Mouse (Mus musculus) cerebellum, adult 9-11 months (tissue): ENCODE results near the gene Nr2f1.

Experiments used
- DNase-seq: peaks from one replicate; pipeline ENCODE4 v3.0.0; 2022

The Nr2f1 gene

GRCm38 (mm10) chr13:78178771-78179170, 20.8 kb downstream of the Nr2f1 start:
- no peak for DNase-seq

- no peak for DNase-seq
Measured at GRCm38 (mm10) chr13:78178021-78178420, 21.5 kb downstream of the Nr2f1 start.

GRCm38 (mm10) chr13:78177381-78177950, 22.1 kb downstream of the Nr2f1 start:
- DNase-seq, result no peak

- DNase-seq, result no peak
Measured at GRCm38 (mm10) chr13:78175821-78176380, 23.7 kb downstream of the Nr2f1 start.

- DNase-seq, result no peak
Measured at GRCm38 (mm10) chr13:78174891-78175290, 24.7 kb downstream of the Nr2f1 start.

- DNase-seq, result no peak
Measured at GRCm38 (mm10) chr13:78174191-78174590, 25.4 kb downstream of the Nr2f1 start.

GRCm38 (mm10) chr13:78172861-78173260, 26.7 kb downstream of the Nr2f1 start:
- no peak for DNase-seq

- DNase-seq, result no peak
Measured at GRCm38 (mm10) chr13:78171984-78172636, 27.4 kb downstream of the Nr2f1 start.

- DNase-seq, result no peak
Measured at GRCm38 (mm10) chr13:78171320-78171719, 28.2 kb downstream of the Nr2f1 start.

GRCm38 (mm10) chr13:78168166-78168565, 31.4 kb downstream of the Nr2f1 start:
- no peak for DNase-seq

- DNase-seq, result no peak
Measured at GRCm38 (mm10) chr13:78164941-78165340, 34.6 kb downstream of the Nr2f1 start.

GRCm38 (mm10) chr13:78163087-78163958, 36.2 kb downstream of the Nr2f1 start:
- DNase-seq, result peak; percentile 84

- no peak for DNase-seq
Measured at GRCm38 (mm10) chr13:78162149-78162548, 37.4 kb downstream of the Nr2f1 start.

GRCm38 (mm10) chr13:78157465-78157864, 42.1 kb downstream of the Nr2f1 start:
- DNase-seq, result no peak
